Mouse (Mus musculus) testis, adult 2 months (tissue): ENCODE results near the gene 3110040M04Rik.
"Not testable (repeated sequence)": the region's sequence is repeated elsewhere in the genome, so short reads cannot be mapped to it uniquely, and the experiment has no call there.

ENCODE experiments used
- CTCF ChIP-seq: fragments of 200-500 bp; IDR thresholded peaks from 2 replicates; pipeline ENCODE4 v1.5.1; 2012; ENCODE audit warnings: low read depth, mild to moderate bottlenecking, inconsistent platforms, low read length, moderate library complexity; ENCODE audit not compliant: control insufficient read depth, insufficient read depth, insufficient replicate concordance
- POLR2A ChIP-seq: fragments of 200-500 bp; IDR thresholded peaks from 2 replicates; pipeline ENCODE4 v1.6.1; 2012; ENCODE audit warnings: low read depth, mild to moderate bottlenecking, inconsistent platforms, low read length, moderate library complexity; ENCODE audit not compliant: control insufficient read depth

DNA sequence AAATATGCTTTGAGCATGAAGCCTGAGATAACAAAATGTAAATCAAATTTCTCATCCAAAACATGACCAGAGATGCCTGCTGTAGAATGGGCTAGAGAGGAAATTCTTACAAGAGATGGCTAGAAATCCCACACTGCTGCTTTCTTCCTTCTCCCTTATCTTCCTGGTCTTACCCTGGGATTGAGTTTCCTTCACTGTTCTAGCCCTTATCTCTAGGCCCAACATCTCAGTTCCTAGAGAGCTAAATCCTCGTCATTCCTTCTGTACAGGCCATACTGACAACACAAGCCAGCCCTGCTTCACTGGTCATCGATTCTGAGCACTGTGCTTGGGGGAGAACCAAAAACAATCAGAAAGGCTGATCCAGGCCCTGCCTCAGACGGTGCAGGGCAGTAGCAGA lies 7.2 kb upstream of the 3110040M04Rik start:
- not testable (repeated sequence) for TF ChIP-seq CTCF, POLR2A
